Mouse (Mus musculus) embryonic facial prominence, embryonic 15.5 days (tissue): ENCODE data around the gene Srf. TPM values are rescaled to one million over a fixed set of nuclear protein-coding genes. Genes with fewer than 3 reads are reported as not detected.

Source experiments
- ATAC-seq: fragments of 200-750 bp; cut with Nextera tagmentation; 2 replicates; pipeline ENCODE4 v1.8.0; 2017; ENCODE audit warnings: low read depth, moderate TSS enrichment; ENCODE audit not compliant: insufficient number of reproducible peaks, low FRiP score, low TSS enrichment
- H3K27ac ChIP-seq: fragments of 300-500 bp; sonication (generic); replicated peaks from 2 replicates; pipeline ENCODE4 v1.5.1; 2015; ENCODE audit warnings: mild to moderate bottlenecking, inconsistent platforms
- H3K27me3 ChIP-seq: fragments of 300-500 bp; sonication (generic); 2 replicates; pipeline ENCODE4 v1.6.1; 2015; ENCODE audit warnings: inconsistent platforms
- H3K36me3 ChIP-seq: fragments of 300-500 bp; sonication (generic); 2 replicates; pipeline ENCODE4 v1.6.1; 2015; ENCODE audit warnings: mild to moderate bottlenecking, inconsistent platforms
- H3K4me1 ChIP-seq: fragments of 300-500 bp; sonication (generic); 2 replicates; pipeline ENCODE4 v1.6.1; 2015; ENCODE audit warnings: inconsistent platforms
- H3K4me2 ChIP-seq: fragments of 300-500 bp; sonication (generic); replicated peaks from 2 replicates; pipeline ENCODE4 v1.6.1; 2015; ENCODE audit warnings: mild to moderate bottlenecking, inconsistent platforms
- H3K4me3 ChIP-seq: fragments of 300-500 bp; sonication (generic); replicated peaks from 2 replicates; pipeline ENCODE4 v1.5.1; 2015; ENCODE audit warnings: mild to moderate bottlenecking, inconsistent platforms
- H3K9ac ChIP-seq: fragments of 300-500 bp; sonication (generic); 2 replicates; pipeline ENCODE4 v1.6.1; 2015; ENCODE audit warnings: inconsistent platforms
- H3K9me3 ChIP-seq: fragments of 300-500 bp; sonication (generic); replicated peaks from 2 replicates; pipeline ENCODE4 v1.6.1; 2016; ENCODE audit warnings: inconsistent platforms
- WGBS: fragments of 180-500 bp; shearing (Covaris S2); methylation state at CpG from one replicate; pipeline ENCODE4 v1.1.7; 2015; 5-methylcytosine and 5-hydroxymethylcytosine counted together
- polyA plus RNA-seq: library from polyadenylated mRNA; unstranded; fragments of >200 nt; fragmentation: Nextera tagmentation; extraction: Ambion mirVana; gene quantifications from 2 replicates; pipeline ENCODE4 v1.2.1, GENCODE M21; 2015

Gene Srf
- polyA plus RNA-seq, 1 experiment from 2014 or later = 8.8 TPM

- H3K4me1 ChIP-seq = peaks cover 42% of the 10 kb centered on the region
- H3K4me3 ChIP-seq = peak overlapping the region; percentile 96
- H3K4me2 ChIP-seq = peak overlapping the region; percentile 79
- H3K36me3 ChIP-seq = peaks cover 9% of the 10 kb centered on the region
- no peaks in the 10 kb centered on the region for H3K9me3 ChIP-seq
- ATAC-seq = no peak
- H3K9ac ChIP-seq = peak overlapping the region; percentile 42; the same call in 1 of the 2 replicates
- peak overlapping the region; percentile 97 for H3K27ac ChIP-seq
- no peaks in the 10 kb centered on the region for H3K27me3 ChIP-seq
- whole genome bisulfite sequencing = 0% methylated on average over 11 of the region's 11 CpGs
Observed at GRCm38 (mm10) chr17:46556584-46556945, 590 bp upstream of the Srf start.

GRCm38 (mm10) chr17:46554977-46555672 is 850 bp downstream of the Srf start:
- Histone ChIP-seq H3K27me3 (no peaks in the 10 kb centered on the region), H3K4me3 (peak overlapping the region; percentile 96), H3K9ac (peak overlapping the region; percentile 100), H3K4me1 (peaks cover 42% of the 10 kb centered on the region), H3K4me2 (peak overlapping the region; percentile 79), H3K27ac (peak overlapping the region; percentile 97), H3K9me3 (no peaks in the 10 kb centered on the region), H3K36me3 (peaks cover 23% of the 10 kb centered on the region)
- no peak for ATAC-seq
- WGBS = under 1% methylated on average over 61 of the region's 75 CpGs

- no peaks in the 10 kb centered on the region for H3K9me3 ChIP-seq
- WGBS = under 1% methylated on average over 11 of the region's 11 CpGs
- H3K27me3 ChIP-seq = no peaks in the 10 kb centered on the region
- H3K27ac ChIP-seq = peak overlapping the region; percentile 97
- peaks cover 28% of the 10 kb centered on the region for H3K36me3 ChIP-seq
- peak overlapping the region; percentile 96 for H3K4me3 ChIP-seq
- peak overlapping the region; percentile 79 for H3K4me2 ChIP-seq
- no peak for ATAC-seq
- H3K9ac ChIP-seq = peak overlapping the region; percentile 100
- peaks cover 42% of the 10 kb centered on the region for H3K4me1 ChIP-seq
Observed at GRCm38 (mm10) chr17:46554646-46554976, 1.4 kb downstream of the Srf start.

- H3K27me3 ChIP-seq = no peaks in the 10 kb centered on the region
- WGBS = 48% methylated on average over 3 of the region's 3 CpGs
- H3K4me3 ChIP-seq = peak overlapping the region; percentile 96
- H3K4me1 ChIP-seq = peaks cover 42% of the 10 kb centered on the region
- ATAC-seq = no peak
- peak overlapping the region; percentile 79 for H3K4me2 ChIP-seq
- no peaks in the 10 kb centered on the region for H3K9me3 ChIP-seq
- peak overlapping the region; percentile 97 for H3K27ac ChIP-seq
- peak overlapping the region; percentile 100 for H3K9ac ChIP-seq
- peaks cover 34% of the 10 kb centered on the region for H3K36me3 ChIP-seq
Observed at GRCm38 (mm10) chr17:46553926-46554325, 2.0 kb downstream of the Srf start.

- Histone ChIP-seq H3K9me3 (no peaks in the 10 kb centered on the region), H3K36me3 (peaks cover 38% of the 10 kb centered on the region), H3K9ac (peak overlapping the region; percentile 100; the same call in 1 of the 2 replicates), H3K4me2 (peak overlapping the region; percentile 79), H3K27me3 (no peaks in the 10 kb centered on the region), H3K4me3 (peak overlapping the region; percentile 96), H3K27ac (peak overlapping the region; percentile 97), H3K4me1 (peaks cover 42% of the 10 kb centered on the region)
- no peak for ATAC-seq
- 38% methylated on average over 11 of the region's 11 CpGs for WGBS
Observed at GRCm38 (mm10) chr17:46553469-46553868, 2.5 kb downstream of the Srf start.

GRCm38 (mm10) chr17:46552841-46553423 is 3.0 kb downstream of the Srf start:
- Histone ChIP-seq H3K27ac (peak overlapping the region; percentile 97), H3K36me3 (peaks cover 41% of the 10 kb centered on the region), H3K27me3 (no peaks in the 10 kb centered on the region), H3K9ac (no peak overlapping the region), H3K4me1 (peaks cover 43% of the 10 kb centered on the region), H3K9me3 (no peaks in the 10 kb centered on the region), H3K4me2 (peak overlapping the region; percentile 79), H3K4me3 (peak overlapping the region; percentile 96)
- 4% methylated on average over 24 of the region's 24 CpGs for WGBS
- peak; percentile 84 for ATAC-seq

- H3K4me1 ChIP-seq = peaks cover 41% of the 10 kb centered on the region
- 0 out of 2 replicates have a peak overlapping the region, but pooled peaks have one; percentile 97 for H3K27ac ChIP-seq
- no peak overlapping the region for H3K4me3 ChIP-seq
- 64% methylated on average over 7 of the region's 7 CpGs for WGBS
- ATAC-seq = no peak
- H3K9ac ChIP-seq = no peak overlapping the region
- H3K27me3 ChIP-seq = no peaks in the 10 kb centered on the region
- H3K4me2 ChIP-seq = no peak overlapping the region
- peaks cover 41% of the 10 kb centered on the region for H3K36me3 ChIP-seq
- no peaks in the 10 kb centered on the region for H3K9me3 ChIP-seq
Observed at GRCm38 (mm10) chr17:46552151-46552550, 3.8 kb downstream of the Srf start.

GRCm38 (mm10) chr17:46551369-46551768 is 4.6 kb downstream of the Srf start:
- H3K4me1 ChIP-seq = peaks cover 41% of the 10 kb centered on the region

GRCm38 (mm10) chr17:46550904-46551303 is 5.1 kb downstream of the Srf start:
- Histone ChIP-seq H3K9me3 (no peaks in the 10 kb centered on the region), H3K9ac (no peak overlapping the region), H3K27ac (no peak overlapping the region), H3K4me2 (no peak overlapping the region), H3K4me3 (no peak overlapping the region), H3K4me1 (peaks cover 45% of the 10 kb centered on the region), H3K36me3 (peaks cover 41% of the 10 kb centered on the region), H3K27me3 (no peaks in the 10 kb centered on the region)
- 91% methylated on average over 7 of the region's 7 CpGs for WGBS
- ATAC-seq = no peak

More at GRCm38 (mm10) chr17:46551369-46551768, 4.6 kb downstream of the Srf start:
- Histone ChIP-seq H3K27me3 (no peaks in the 10 kb centered on the region), H3K4me3 (no peak overlapping the region), H3K27ac (no peak overlapping the region), H3K36me3 (peaks cover 41% of the 10 kb centered on the region), H3K9ac (no peak overlapping the region), H3K4me2 (no peak overlapping the region), H3K9me3 (no peaks in the 10 kb centered on the region)
- 93% methylated on average over 6 of the region's 6 CpGs for WGBS
- no peak for ATAC-seq

GRCm38 (mm10) chr17:46549642-46550041 is 6.3 kb downstream of the Srf start:
- Histone ChIP-seq H3K4me3 (no peak overlapping the region), H3K27ac (no peak overlapping the region), H3K4me1 (peaks cover 50% of the 10 kb centered on the region), H3K9ac (no peak overlapping the region), H3K9me3 (no peaks in the 10 kb centered on the region), H3K4me2 (no peak overlapping the region), H3K36me3 (peaks cover 41% of the 10 kb centered on the region), H3K27me3 (no peaks in the 10 kb centered on the region)
- no peak for ATAC-seq
- 88% methylated on average over 9 of the region's 9 CpGs for WGBS

GRCm38 (mm10) chr17:46549193-46549592 is 6.8 kb downstream of the Srf start:
- H3K4me3 ChIP-seq = no peak overlapping the region
- H3K27me3 ChIP-seq = no peaks in the 10 kb centered on the region
- no peak overlapping the region for H3K9ac ChIP-seq
- H3K36me3 ChIP-seq = peaks cover 41% of the 10 kb centered on the region
- ATAC-seq = no peak
- H3K4me2 ChIP-seq = no peak overlapping the region
- no peaks in the 10 kb centered on the region for H3K9me3 ChIP-seq
- H3K4me1 ChIP-seq = peaks cover 45% of the 10 kb centered on the region
- 30% methylated on average over 8 of the region's 8 CpGs for WGBS
- no peak overlapping the region for H3K27ac ChIP-seq
